Mouse (Mus musculus): ENCODE results near the gene Anapc4. TPM values are rescaled to one million over a fixed set of nuclear protein-coding genes. Genes with fewer than 3 reads are reported as not detected.
A peak's percentile ranks its signal among the peaks of the same experiment; 100 is the strongest.

Gene Anapc4
- total RNA-seq, 2 experiments from 2014 or later = 80.5 to 83.1 TPM

DNA sequence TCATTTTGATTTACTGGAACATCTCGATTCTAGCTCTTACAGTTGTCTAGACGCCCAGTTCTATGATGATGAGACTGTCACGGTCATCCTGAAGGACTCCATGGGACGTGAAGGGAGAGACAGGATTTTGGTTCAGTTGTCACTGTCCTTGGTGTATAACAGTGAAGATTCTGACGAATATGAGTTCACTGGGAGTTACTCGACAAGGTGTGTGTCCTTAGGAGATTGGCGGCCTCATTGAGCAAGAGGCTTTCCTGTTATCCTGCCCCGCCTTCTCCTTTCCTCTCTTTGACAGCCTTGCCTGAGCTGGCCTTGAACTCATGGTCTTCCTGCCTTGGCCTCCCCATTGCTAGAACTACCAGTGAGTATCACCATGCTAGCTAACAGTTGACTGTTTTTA, 30.6 kb downstream of the Anapc4 start:
- no peak for DNase-seq (ENCODE audit: extremely low spot score in 1 of 2, low spot score in 2 of 2)
- intact Hi-C loops (cut with DNase I) = no loop called here

DNA sequence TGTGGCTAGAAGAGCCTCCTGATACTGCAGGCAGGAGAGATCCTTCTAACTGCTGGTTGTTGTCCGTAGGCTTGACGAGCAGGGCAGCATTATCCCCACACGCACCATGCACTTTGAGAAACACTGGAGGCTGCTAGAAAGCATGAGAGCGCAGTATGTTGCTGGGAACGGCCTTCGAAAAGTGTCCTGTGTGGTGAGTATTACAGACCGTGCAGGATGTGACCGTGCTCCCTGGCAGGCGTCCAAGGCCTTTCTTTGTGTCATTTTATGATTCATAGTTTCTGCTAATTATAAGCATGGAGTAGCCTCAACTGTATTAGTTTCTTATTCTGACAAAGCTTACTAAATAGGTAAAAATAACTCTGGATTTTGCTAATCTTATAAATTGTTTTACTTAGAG, 32.0 kb downstream of the Anapc4 start:
- intact Hi-C loops (cut with DNase I) = no loop called here
- DNase-seq (ENCODE audit: extremely low spot score in 1 of 2, low spot score in 2 of 2) = peak in 1 of 2 experiments; percentile 65

DNA sequence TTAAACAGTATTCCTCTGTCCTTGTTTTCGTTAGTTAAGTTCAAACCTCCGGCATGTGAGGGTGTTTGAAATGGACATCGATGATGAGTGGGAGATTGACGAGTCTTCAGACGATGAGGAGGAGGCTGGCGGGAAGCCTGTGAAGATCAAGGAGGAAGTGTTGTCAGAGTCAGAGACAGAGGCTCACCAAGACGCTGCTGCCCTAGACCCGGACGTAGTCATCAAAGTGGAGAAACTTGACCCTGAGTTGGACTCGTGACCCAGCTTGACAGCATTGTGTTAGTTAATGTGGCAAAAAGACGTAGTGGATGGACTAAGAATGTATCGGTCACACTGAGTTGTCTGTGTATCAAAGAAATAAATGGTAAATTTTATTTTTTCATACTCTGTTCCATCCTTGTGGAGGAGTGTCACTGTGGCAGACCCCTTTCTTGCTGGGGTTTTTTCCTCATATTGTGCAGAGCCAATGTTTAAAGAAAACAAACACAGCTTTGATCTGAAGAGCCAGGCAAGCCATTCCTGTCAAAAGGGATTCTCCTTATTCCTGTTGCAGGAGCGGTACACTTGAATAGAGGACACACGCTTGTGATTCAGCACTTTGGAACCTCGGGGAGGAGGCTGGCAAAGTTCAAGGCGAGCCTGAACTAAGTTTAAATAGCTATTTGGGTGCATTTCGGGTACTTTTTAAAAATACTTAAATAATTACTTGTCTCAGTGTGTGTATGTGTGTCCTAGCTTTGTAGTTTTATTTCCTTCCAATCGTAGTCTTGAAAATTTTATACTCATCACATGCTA, 32.7 kb downstream of the Anapc4 start:
- intact Hi-C loops (cut with DNase I) = no loop called here

DNA sequence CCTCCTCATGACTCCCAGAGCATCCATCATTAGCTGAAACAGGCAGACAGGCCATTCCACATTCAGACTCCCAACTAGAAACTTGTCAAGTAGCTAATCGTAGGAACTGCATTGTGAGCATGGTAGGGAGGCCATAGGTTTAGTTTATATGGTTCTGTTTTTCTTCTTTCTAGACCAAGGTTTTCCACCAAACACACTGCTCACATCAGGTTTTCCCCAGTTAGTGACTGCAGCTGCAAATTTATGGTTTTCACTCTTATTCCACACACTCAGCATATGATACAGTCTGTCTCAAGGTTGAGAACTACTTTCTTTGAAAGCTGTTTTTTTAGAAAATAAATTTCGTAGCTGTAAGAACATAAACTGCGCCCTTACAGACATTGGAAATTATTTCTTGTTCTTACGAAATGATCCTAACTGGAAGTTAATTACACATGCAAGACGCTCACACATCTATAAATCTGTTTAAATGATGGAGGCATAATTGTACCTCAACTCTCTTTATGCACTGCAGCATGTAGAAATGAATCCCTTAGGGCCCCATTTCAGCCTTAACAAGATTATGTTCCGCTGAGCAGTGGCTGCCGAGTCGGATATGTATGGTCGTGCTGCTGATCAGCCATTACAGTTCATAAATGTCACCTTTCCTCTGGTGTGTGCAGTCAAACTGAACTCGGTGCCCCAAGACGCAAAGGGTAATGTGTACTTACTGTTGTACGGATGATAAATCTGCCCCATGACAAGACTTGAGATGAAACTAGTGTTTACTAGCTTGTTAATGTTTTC, 35.3 kb downstream of the Anapc4 start:
- intact Hi-C loops (cut with DNase I) = no loop called here
- DNase-seq (ENCODE audit: extremely low spot score in 1 of 2, low spot score in 2 of 2) = no peak

More for the DNA sequence above, 32.7 kb downstream of the Anapc4 start:
- DNase-seq (ENCODE audit: extremely low spot score in 1 of 2, low spot score in 2 of 2) = no peak

DNA sequence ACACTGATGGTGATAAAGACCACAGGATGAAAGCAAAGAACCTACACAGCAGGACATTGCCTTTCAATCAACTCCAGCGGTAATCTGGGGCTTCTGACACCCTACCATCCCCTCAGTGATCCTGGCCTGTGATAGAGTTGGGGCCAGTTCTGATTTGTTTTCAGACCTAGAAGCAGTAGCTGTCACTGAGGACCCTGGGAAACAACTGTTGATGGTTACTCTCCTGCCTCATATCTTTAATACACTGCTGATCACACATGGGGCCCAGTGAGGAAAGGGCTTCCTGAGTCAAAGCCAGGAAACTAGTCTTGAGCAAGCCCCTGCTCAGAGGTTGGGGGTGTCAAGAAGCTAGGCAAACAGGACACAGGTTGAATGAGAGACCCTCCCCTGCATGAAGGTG, 37.6 kb downstream of the Anapc4 start:
- intact Hi-C loops (cut with DNase I) = no loop called here
- no peak for DNase-seq (ENCODE audit: extremely low spot score in 1 of 2, low spot score in 2 of 2)

DNA sequence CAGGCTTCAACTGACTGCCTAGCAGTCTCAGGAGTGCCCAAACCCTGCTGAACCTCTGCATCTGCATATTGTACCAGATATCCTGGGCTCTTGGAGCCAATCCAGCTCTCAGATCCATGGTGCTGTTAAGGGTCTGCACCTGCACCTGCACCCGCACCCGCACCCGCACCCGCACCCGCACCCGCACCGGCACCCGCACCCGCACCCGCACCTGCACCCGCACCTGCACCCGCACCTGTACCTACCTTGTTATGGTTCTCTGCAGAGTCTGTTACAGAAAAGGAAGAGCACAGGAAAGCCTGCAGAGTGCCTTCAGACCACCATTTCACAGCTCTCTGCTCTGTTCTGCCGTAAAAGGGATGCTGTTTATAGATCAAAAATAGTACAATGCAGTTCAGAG, 38.2 kb downstream of the Anapc4 start:
- intact Hi-C loops (cut with DNase I) = no loop called here
- no peak for DNase-seq (ENCODE audit: extremely low spot score in 1 of 2, low spot score in 2 of 2)

DNA sequence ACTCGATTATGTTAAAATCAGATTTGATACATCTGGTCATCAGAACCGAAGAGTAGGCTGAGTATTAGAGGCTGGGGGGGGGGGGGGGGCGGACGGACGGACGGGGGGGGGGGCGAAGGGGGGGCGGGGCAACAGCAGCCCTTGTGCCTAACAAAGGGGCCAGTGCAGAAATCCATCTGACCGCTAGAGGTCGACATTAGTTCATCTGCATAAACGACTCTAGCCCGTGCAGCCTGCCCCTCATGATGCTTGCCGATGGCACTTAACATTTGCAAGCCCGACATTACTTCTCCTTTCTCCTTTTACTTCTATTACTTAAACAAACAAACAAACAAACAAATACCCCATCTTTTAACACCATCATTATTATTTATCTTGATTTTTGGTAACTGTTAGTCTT, 45.0 kb downstream of the Anapc4 start:
- DNase-seq (ENCODE audit: extremely low spot score in 1 of 2, low spot score in 2 of 2) = peak; percentile 27 to 67
- intact Hi-C loops (cut with DNase I) = no loop called here

DNA sequence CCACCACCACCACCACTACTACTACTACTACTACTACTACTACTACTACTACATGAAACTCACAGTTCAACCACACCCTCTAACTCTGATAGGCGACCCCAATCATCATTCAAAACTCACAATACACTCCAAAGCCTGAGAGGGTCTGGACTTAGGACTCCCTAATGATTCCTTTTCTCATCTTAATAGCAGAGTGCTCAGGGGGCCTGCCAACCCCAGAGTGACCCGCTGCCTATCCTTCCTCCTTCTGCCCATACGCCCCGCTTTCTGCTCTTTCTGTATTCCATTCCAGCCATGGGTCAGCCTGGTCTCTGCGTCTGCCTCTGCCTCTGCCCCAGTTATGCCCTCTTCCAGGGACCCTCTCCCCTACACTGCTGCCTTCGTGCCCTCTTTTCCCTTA, 46.1 kb downstream of the Anapc4 start:
- intact Hi-C loops (cut with DNase I) = loop anchor here (5.0 kb wide), 1 partner anchor 242 kb away; no protein-coding TSS in a partner anchor
- DNase-seq (ENCODE audit: extremely low spot score in 1 of 2, low spot score in 2 of 2) = no peak

DNA sequence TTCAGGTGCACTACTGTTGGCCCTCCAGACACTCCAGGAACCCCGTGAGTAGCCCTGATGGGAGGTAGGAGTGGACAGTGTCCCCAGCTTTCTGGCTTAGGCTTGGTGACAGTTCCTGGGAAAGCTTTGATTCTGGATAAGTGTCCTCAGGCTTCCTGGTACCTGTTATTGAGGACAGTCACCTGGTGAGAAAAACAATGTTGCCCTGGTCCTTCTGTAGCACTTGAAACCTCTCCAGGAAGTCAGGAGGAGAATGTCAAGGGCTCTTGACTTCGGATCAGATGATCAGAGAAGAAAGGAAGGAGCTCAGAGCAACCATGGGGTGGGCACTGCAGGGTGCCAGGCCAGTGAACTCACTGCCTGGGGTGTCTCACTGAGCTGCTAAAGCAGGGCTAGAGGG, 48.6 kb downstream of the Anapc4 start:
- intact Hi-C loops (cut with DNase I) = loop anchor here (5.0 kb wide), 1 partner anchor 240 kb away; no protein-coding TSS in a partner anchor
- no peak for DNase-seq (ENCODE audit: extremely low spot score in 1 of 2, low spot score in 2 of 2)

DNA sequence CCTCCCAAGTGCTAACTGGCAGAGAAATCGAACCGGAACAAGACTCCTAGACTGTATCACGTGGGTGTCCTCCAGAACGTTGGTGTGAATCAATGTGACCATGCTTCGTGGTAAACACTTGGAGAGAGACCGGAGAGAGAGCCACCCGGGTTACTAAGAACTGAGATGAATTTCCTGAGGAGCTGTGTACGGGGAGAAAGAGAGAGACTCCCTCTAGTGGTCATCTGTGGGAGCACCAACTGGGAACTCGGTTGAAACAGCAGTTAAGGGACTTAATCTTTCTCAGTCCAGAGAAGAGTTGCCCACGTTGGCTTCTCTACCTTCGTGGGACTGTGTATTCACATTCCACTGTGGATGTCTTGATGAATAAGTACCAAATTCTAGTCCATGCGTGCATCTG, 53.3 kb downstream of the Anapc4 start:
- DNase-seq (ENCODE audit: extremely low spot score in 1 of 2, low spot score in 2 of 2) = peak in 1 of 2 experiments; percentile 65
- intact Hi-C loops (cut with DNase I) = no loop called here

DNA sequence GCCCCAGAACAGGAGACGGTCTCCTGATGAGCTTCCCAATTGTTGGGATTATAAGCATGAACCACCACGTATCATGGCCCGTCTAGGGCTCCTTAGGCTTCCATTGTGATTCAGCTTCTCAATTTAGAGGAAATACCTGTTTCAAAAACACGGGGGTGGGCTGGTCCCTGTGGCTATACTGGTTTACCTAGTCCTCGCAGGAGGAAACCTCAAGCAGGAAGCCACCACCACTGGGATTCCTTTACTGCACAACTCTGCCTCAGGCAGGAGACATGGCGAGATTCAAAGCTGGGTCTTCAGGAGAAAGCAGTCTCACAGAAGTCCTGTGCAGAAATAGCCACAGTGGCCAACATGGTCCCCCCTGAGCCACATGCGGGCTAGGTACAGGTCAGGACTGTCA, 56.1 kb downstream of the Anapc4 start:
- intact Hi-C loops (cut with DNase I) = no loop called here
- DNase-seq (ENCODE audit: extremely low spot score in 1 of 2, low spot score in 2 of 2) = no peak

DNA sequence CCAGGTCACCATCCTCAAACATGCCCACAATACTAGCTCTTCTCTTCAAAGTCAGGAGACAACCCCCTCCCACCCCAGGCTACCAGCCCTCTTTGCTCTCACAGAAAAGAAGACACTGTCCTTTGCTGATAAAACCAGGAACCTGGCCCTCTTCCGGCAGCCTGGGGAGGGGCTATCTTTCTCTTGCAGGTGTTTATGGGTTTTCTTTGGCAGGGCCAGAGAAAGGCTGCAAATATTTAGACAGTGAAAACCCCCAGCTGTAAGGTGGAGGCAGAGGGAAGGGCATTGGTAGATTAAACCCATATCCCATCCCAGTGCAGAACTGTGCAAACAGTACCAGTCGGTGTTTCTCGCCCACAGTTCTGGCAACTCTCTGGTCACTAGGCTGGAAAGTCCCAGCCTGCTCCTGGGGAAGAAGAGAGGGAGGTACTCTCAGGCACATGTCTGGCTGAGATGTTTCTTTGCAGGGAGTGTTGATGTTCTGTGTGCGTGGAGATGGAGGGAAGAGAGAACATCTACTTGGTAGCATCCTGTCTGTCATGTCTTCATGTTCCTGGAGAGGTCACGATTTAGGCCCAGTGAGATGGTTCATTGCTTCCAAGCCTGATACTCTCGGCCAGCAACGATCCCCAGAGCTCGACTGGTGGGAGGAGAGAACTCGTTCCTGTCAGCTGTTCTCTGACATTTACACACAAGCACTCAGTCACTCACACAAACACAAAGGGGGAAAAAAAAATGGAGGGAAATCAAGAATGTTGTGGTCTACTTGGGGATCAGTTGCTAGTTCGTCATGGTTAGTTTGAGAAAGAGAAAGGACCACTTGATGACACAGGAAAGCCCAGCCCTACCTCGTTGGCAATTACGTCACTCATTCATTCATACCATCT, 58.4 kb downstream of the Anapc4 start:
- intact Hi-C loops (cut with DNase I) = no loop called here
- DNase-seq (ENCODE audit: extremely low spot score in 1 of 2, low spot score in 2 of 2) = no peak

DNA sequence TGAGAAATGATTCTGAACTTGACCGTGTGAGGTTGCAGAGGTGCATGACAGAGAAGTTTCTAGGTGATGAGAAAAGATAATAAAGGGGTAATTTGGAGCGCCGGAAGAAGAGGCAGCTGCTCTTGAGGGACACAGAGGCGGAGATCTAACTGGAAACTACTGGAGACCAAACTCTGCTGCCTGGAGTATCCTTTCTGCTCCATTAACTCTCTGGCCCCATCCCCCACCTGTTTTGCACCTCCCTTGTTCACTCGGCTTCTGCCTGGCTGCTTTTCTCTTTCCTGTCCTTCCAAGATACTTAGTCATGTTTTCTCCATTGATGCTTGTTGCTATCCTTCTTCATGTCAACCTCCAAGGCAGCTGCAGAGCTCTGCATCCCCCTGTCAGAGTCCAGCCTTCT, 60.1 kb downstream of the Anapc4 start:
- no peak for DNase-seq (ENCODE audit: extremely low spot score in 1 of 2, low spot score in 2 of 2)
- intact Hi-C loops (cut with DNase I) = no loop called here

DNA sequence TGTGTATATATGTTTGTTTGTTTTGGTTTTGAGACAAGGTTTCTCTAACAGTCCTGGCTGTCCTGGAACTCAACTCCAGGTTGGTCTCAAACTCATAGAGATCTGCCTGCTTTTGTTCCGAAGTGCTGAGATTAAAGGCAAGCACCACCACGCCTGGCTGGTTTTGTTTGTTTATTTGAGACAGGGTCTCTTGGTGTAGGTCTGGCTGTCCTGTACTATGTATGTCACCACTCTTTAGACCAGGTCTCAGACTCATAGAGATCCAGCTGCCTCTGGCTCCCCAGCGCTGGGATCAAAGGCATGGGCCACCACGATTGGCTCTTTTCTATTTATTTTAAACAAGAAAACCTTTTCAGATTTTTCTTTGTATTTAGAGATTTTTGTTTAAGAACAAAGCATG, 70.4 kb downstream of the Anapc4 start:
- intact Hi-C loops (cut with DNase I) = no loop called here
- DNase-seq (ENCODE audit: extremely low spot score in 1 of 2, low spot score in 2 of 2) = no peak

DNA sequence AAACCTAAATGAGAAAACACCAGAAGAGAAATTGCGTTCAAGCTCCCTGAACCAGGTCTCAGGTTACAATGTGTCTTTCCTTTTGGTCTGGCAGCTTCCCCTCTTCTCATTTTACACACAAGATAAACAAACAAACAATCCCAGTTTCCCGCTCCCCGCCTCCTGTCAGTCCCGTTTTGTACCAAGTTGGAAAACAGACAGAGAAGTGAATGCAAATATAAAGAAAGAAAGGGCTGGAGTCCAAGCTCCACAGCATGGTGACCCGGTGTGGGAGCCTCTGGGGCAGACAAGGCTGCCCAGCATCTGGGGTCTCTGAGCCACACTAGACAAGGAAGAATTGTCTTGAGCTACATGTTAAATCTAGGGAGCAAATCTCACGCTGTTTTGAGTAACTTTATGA, 70.9 kb downstream of the Anapc4 start:
- intact Hi-C loops (cut with DNase I) = no loop called here
- DNase-seq (ENCODE audit: extremely low spot score in 1 of 2, low spot score in 2 of 2) = no peak

DNA sequence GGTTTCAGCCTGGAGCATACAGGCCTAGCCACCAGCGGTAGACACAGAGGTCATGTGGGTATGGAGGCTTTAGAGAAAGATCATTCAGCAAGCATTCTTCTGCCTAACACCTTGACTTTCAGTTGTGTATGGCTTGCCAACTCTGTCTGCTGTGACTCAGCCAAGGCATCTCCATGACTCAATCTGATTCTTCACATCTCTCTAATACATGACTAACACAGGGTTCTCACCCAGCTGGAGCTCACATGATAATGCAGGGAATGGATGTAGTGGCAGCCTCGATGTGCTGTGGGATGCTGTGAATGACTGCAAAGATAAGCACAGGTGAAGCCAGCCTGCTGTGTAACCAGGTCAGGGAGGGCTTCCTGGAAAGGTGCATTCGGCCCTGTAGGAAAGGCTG, 74.4 kb downstream of the Anapc4 start:
- intact Hi-C loops (cut with DNase I) = no loop called here
- DNase-seq (ENCODE audit: extremely low spot score in 1 of 2, low spot score in 2 of 2) = no peak

DNA sequence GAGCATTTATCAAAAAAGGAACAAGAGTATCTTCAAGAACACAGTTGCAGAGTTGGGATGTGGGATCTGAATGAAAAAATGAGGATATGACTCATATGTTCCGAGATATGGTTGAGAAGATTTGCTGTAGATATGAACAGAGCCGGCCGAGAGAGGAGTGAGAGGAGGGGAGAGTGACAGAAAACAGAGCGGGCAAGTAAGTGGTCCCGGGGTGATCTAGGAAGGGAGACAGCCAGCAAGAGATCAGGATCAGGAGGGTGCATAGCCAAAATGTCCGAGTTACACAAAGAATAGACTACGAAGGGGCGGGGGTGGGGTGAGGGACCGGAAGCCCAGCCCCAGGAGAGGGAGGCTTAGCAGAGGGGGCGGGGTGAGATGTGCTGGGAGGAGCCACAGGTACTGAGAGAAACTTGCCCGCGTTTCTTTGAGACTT, 76.4 kb downstream of the Anapc4 start:
- peak in 1 of 2 experiments; percentile 38 for DNase-seq (ENCODE audit: extremely low spot score in 1 of 2, low spot score in 2 of 2)
- intact Hi-C loops (cut with DNase I) = no loop called here

DNA sequence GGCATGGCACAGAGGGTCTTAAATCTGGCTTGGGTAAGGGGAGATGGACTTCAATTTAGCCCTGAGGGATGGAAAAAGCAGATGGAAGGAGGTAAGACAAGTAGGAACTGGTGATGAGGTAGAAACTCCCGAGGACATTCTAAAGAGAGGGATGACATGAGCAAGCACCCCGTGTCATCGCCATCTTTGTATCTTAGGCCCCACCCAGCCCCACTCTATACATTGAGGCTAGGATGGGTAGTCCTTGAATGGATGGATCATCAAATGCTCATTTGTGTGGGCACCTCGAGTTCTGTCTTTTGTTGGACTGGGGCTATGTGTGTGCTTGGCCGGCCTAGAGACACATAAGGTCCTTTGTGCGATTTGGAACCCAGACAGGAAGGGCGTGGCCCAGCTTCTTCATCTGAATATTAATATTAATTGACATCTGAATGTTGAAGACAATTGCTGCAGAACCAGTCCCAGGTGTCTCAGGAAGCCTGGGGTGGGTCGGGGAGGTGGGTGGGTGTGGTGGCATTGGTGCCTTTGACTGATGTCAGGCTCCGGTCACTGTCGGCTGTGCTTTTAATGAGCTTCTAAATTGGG, 77.6 kb downstream of the Anapc4 start:
- intact Hi-C loops (cut with DNase I) = no loop called here

DNA sequence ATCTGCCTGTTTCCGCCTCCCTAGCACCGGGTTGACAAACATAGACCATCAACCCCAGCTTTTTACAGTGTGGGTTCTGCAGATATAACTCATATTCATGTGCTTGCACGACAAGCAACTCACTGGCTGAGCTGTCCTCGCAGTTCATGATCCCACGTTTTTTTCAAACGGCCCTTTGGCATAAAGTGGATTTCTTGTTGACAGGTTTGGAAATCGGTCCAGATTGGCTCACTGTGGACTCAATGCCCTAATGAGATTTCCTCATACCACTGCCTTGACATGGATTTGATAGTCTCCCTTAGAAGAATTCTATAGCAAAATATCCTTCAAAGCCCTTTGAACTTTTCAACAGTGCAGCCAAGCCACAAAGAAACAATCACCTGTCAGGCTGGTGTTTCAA, 79.9 kb downstream of the Anapc4 start:
- intact Hi-C loops (cut with DNase I) = no loop called here

More for the DNA sequence above, 77.6 kb downstream of the Anapc4 start:
- no peak for DNase-seq (ENCODE audit: extremely low spot score in 1 of 2, low spot score in 2 of 2)

More for the DNA sequence above, 79.9 kb downstream of the Anapc4 start:
- no peak for DNase-seq (ENCODE audit: extremely low spot score in 1 of 2, low spot score in 2 of 2)

All from left cerebral cortex, postnatal 10 days (tissue).